Mouse (Mus musculus) liver, postnatal 0 days (tissue): ENCODE results near the gene Slc16a2. TPM values are rescaled to one million over a fixed set of nuclear protein-coding genes. Genes with fewer than 3 reads are reported as not detected.

Experiments
- ATAC-seq: fragments of 200-750 bp; cut with Nextera tagmentation; 2 replicates; pipeline ENCODE4 v1.8.0; 2017; ENCODE audit warnings: mild to moderate bottlenecking, moderate library complexity
- DNase-seq: peaks from one replicate; pipeline ENCODE4 v3.0.0-alpha.2; 2016
- H3K27ac ChIP-seq: fragments of 300-500 bp; sonication (generic); 2 replicates; pipeline ENCODE4 v1.5.1; 2014; ENCODE audit warnings: antibody characterized with exemption, moderate library complexity, mild to moderate bottlenecking, low read depth
- H3K27me3 ChIP-seq: fragments of 300-500 bp; sonication (generic); 2 replicates; pipeline ENCODE4 v1.6.1; 2014; ENCODE audit warnings: low read length, control low read depth, mixed read lengths; ENCODE audit not compliant: insufficient read depth
- H3K36me3 ChIP-seq: fragments of 300-500 bp; sonication (generic); replicated peaks from 2 replicates; pipeline ENCODE4 v1.6.1; 2014; ENCODE audit warnings: mild to moderate bottlenecking, control low read depth, low read length, moderate library complexity, mixed read lengths; ENCODE audit not compliant: insufficient read depth
- H3K4me1 ChIP-seq: fragments of 300-500 bp; sonication (generic); 2 replicates; pipeline ENCODE4 v1.6.1; 2014; ENCODE audit warnings: antibody characterized with exemption, mild to moderate bottlenecking, control low read depth; ENCODE audit not compliant: insufficient read depth
- H3K4me2 ChIP-seq: fragments of 300-500 bp; sonication (generic); 2 replicates; pipeline ENCODE4 v1.6.1; 2014; ENCODE audit warnings: low read depth, mild to moderate bottlenecking, low read length, moderate library complexity, mixed read lengths
- H3K4me3 ChIP-seq: fragments of 300-500 bp; sonication (generic); 2 replicates; pipeline ENCODE4 v1.5.1; 2014; ENCODE audit warnings: low read depth, low read length
- H3K9ac ChIP-seq: fragments of 300-500 bp; sonication (generic); replicated peaks from 2 replicates; pipeline ENCODE4 v1.6.1; 2014; ENCODE audit warnings: mild to moderate bottlenecking, moderate library complexity
- H3K9me3 ChIP-seq: fragments of 300-500 bp; sonication (generic); 2 replicates; pipeline ENCODE4 v1.6.1; 2016; ENCODE audit warnings: mild to moderate bottlenecking, control low read depth, low read length, mixed read lengths
- CTCF ChIP-seq: sonication (generic); IDR thresholded peaks from 2 replicates; pipeline ENCODE4 v1.5.1; 2016; ENCODE audit warnings: antibody characterized with exemption, low read depth
- EP300 ChIP-seq: IDR thresholded peaks from 2 replicates; pipeline ENCODE4 v1.6.1; 2016; ENCODE audit warnings: antibody characterized with exemption, low read depth, mild to moderate bottlenecking
- WGBS: fragments of 180-500 bp; shearing (Covaris S2); extraction: QIAGEN DNeasy Blood & Tissue Kit; methylation state at CpG from one replicate; pipeline ENCODE4 v1.1.7; 2014; ENCODE audit not compliant: insufficient replicate concordance; 5-methylcytosine and 5-hydroxymethylcytosine counted together
- polyA plus RNA-seq: library from polyadenylated mRNA; unstranded; fragments of >200 nt; fragmentation: Nextera tagmentation; extraction: Ambion mirVana; gene quantifications from 2 replicates; pipeline ENCODE4 v1.2.1, GENCODE M21; 2015

Gene Slc16a2
- polyA plus RNA-seq, 1 experiment from 2014 or later = 22.6 TPM

DNA sequence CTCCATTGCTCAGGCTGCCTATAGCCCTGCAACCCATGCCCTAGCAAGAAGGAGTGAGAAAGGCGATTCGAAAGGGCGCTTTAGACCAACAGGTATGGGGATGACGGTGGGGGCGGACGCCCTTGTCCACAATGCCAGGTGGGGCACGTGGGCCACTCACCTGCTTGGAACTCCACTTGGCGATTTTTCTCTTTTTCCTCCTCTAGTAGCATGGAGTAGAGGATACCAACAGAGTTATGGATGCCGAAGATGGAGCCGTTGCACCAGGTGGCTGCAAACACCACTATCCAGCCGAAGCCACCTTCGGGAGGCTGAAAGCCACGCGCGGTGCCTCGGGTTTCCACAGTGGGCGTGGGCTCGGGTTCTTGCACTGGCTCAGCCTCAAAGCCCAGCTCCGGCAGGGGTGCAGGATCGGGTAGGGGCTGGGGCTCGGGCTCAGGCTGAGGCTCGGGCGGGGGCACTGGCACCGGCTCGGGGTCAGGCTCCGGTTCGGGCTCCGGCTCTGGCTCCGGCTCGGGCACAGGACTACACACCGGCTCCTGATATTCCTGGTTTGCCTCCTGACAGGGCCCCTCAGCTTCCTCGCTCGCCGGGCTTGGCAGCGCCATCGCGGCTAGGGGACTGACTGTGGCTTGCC lies 470 bp downstream of the Slc16a2 start:
- Histone ChIP-seq H3K9ac (peak overlapping the region; percentile 55), H3K27ac (peak overlapping the region; percentile 81), H3K4me2 (peak overlapping the region; percentile 69), H3K27me3 (peaks cover 11% of the 10 kb centered on the region; the same call in 1 of the 2 replicates), H3K36me3 (no peaks in the 10 kb centered on the region), H3K4me1 (no peaks in the 10 kb centered on the region; the same call in 1 of the 2 replicates), H3K4me3 (peak overlapping the region; percentile 53), H3K9me3 (no peaks in the 10 kb centered on the region)
- 17% methylated on average over 29 of the region's 37 CpGs for WGBS
- DNase-seq (peak; percentile 17), ATAC-seq (peak; percentile 28)
- no peak for TF ChIP-seq EP300
- TF ChIP-seq CTCF = no peak

DNA sequence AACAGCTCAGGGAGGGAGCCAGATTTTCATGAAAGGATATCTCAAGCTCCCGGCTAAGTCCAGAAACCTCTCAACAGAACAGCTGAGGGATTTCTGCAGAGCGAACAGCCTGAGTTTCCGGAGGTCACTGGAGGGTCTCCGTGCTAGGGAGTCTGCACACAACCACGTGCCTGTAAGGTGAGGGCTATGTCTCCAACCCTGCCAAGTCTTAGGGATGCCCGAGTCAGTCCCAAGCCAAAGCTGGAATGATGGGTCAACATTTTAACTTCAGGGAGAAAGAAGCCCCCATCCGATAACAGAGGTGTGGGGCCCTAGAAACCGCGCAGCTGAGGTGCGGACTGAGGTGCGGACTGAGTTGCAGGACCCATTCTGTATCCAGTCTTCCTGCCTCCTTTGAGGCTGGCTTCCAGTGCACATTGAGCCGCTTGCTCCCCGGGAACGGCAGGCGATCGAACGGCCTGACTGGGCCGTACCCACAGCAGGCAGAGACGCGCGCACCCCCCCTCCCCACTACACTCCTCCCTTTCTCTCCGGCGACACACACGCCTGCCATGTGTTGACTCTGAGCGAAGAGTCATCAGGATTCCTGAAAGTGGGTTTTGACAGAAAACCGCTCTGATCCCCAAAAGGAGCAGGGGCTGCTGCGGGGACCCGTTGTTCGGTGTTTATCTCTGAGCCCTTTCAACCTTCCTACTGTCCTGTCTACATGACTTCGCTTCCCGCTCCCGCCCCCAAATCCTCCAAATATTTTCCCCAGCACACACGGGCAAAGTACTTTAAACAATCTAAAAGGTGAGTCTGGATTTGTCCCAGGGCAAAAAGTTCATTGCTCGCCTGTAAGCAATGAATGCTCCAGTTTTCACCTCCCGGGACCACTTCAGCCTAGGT lies 1.2 kb downstream of the Slc16a2 start:
- no peaks in the 10 kb centered on the region for H3K9me3 ChIP-seq

DNA sequence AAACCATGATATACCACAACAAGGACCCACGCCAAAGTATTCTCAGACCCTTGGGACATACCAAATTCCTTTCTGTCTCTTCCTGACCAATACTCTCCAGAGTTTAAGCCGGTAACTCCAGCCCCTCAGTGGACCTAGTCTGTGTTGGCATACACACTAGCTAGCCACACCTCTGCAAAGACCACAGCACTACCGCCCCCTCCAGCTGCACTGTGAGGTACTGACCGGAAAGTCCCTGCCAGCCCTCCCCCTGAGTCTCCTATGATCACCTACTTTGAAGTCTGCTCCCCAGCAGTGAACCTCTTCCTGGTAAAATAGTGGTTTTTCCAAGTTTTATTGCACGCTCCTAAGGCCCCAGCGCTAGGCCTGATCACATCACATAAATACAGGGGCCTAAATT lies 2.5 kb downstream of the Slc16a2 start:
- Histone ChIP-seq H3K4me3 (peak overlapping the region; percentile 53; the same call in 1 of the 2 replicates), H3K4me2 (peak overlapping the region; percentile 69), H3K9ac (no peak overlapping the region), H3K27ac (no peak overlapping the region), H3K4me1 (no peaks in the 10 kb centered on the region; the same call in 1 of the 2 replicates), H3K36me3 (no peaks in the 10 kb centered on the region), H3K27me3 (peaks cover 11% of the 10 kb centered on the region; the same call in 1 of the 2 replicates), H3K9me3 (no peaks in the 10 kb centered on the region)
- 58% methylated on average over 6 of the region's 6 CpGs for WGBS
- peak; percentile 18 for DNase-seq
- TF ChIP-seq CTCF (peak; percentile 38; the same call in 1 of the 2 replicates), EP300 (no peak)
- ATAC-seq = no peak; the same call in 1 of the 2 replicates

More for the DNA sequence above, 1.2 kb downstream of the Slc16a2 start:
- Histone ChIP-seq H3K27ac (peak overlapping the region; percentile 81), H3K4me1 (no peaks in the 10 kb centered on the region; the same call in 1 of the 2 replicates), H3K27me3 (peaks cover 11% of the 10 kb centered on the region; the same call in 1 of the 2 replicates), H3K9ac (peak overlapping the region; percentile 55), H3K4me2 (peak overlapping the region; percentile 69), H3K36me3 (no peaks in the 10 kb centered on the region), H3K4me3 (peak overlapping the region; percentile 53)
- 23% methylated on average over 34 of the region's 35 CpGs for WGBS
- peak; percentile 58 for ATAC-seq
- DNase-seq = peak; percentile 42
- TF ChIP-seq CTCF (no peak), EP300 (no peak)

DNA sequence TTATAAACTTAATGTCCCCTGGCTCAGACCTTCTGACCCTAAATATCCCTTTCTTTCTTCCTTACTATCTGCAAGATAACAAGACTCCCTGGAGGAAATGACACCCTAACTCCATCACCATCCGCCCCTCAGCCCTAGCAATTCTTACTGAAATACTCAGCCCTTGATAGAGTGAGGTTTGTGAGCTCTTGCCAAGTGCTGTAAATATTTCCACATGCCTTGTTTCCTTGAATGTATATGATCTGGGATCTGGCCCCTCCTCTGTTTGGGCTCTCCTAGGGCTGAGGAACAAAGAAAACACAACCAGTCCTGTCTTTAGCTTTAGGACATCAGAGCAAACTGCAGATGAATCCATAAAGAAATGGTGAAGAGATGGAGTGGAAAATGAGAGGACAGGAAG lies 9.1 kb downstream of the Slc16a2 start:
- no peak for ATAC-seq
- H3K4me1 ChIP-seq = no peaks in the 10 kb centered on the region
- H3K36me3 ChIP-seq = no peaks in the 10 kb centered on the region
- no peak for DNase-seq
- H3K27ac ChIP-seq = no peak overlapping the region
- no peak overlapping the region for H3K4me3 ChIP-seq
- WGBS = 74% methylated on average over 1 of the region's 1 CpGs
- no peak for TF ChIP-seq EP300
- no peak for TF ChIP-seq CTCF
- H3K27me3 ChIP-seq = no peaks in the 10 kb centered on the region; the same call in 1 of the 2 replicates
- H3K4me2 ChIP-seq = no peak overlapping the region
- H3K9ac ChIP-seq = no peak overlapping the region
- H3K9me3 ChIP-seq = no peaks in the 10 kb centered on the region

DNA sequence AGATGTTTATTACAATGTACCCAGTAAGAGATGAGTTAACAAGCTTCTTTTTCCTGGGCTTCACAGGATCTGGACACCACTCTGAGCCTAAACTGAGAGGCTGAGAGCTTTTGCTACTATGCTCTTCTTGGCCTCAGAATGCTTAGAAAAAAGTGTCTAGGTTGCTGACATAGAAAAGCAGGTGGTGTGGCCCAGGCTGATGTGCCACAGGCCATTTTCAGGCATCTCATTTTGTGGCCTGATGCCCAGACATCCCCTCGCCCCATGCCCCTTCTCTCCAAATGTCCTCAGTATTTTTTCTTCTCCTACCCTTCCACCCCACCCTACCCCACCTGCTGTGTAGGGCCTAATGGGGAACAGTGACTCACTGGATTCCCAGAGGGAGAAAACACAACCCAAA lies 11.3 kb downstream of the Slc16a2 start:
- Histone ChIP-seq H3K4me3 (no peak overlapping the region), H3K36me3 (no peaks in the 10 kb centered on the region), H3K4me2 (no peak overlapping the region), H3K9ac (no peak overlapping the region), H3K9me3 (no peaks in the 10 kb centered on the region), H3K4me1 (no peaks in the 10 kb centered on the region), H3K27me3 (no peaks in the 10 kb centered on the region; the same call in 1 of the 2 replicates), H3K27ac (no peak overlapping the region)
- WGBS = 73% methylated on average over 1 of the region's 1 CpGs
- DNase-seq = no peak
- TF ChIP-seq EP300 = no peak
- TF ChIP-seq CTCF = no peak
- ATAC-seq = no peak

DNA sequence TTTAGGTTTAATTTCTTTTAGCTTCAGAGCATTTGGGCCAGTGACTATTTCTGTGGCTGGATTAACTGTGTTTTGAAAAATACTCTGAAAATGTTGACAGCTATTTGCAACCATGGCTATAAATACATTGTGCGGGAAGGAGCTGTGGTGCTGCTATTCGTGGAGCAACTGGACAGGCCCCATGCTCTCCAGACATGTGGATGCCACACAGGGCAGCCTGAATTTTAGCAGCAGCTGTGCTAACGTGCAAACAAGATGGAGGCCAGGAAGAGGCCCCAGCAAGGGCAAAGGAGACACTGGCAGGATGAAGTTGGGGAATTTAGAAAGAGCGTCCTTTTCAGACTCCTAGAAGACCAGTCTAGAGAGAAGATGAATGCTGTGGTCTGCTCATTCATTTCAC lies 15.4 kb downstream of the Slc16a2 start:
- H3K4me1 ChIP-seq = no peaks in the 10 kb centered on the region
- H3K36me3 ChIP-seq = no peaks in the 10 kb centered on the region
- 62% methylated on average over 4 of the region's 4 CpGs for WGBS

More for the DNA sequence above, 15.4 kb downstream of the Slc16a2 start:
- H3K27me3 ChIP-seq = peaks cover 4% of the 10 kb centered on the region; the same call in 1 of the 2 replicates
- H3K9me3 ChIP-seq = no peaks in the 10 kb centered on the region
- ATAC-seq = no peak
- no peak overlapping the region for H3K27ac ChIP-seq
- TF ChIP-seq EP300 = no peak
- no peak for TF ChIP-seq CTCF
- no peak overlapping the region for H3K4me3 ChIP-seq
- DNase-seq = no peak
- no peak overlapping the region for H3K9ac ChIP-seq
- H3K4me2 ChIP-seq = no peak overlapping the region
